Mouse (Mus musculus): Measurements from ENCODE around the gene Slc26a8. TPM values are rescaled to one million over a fixed set of nuclear protein-coding genes. Genes with fewer than 3 reads are reported as not detected.

The Slc26a8 gene
- polyA plus RNA-seq (2014; fragmentation: Illumina TruSeq; extraction: RNeasy Lipid Tissue Mini Kit (QIAGEN cat#74804); ENCODE audit: low replicate concordance): not detected

GRCm38 (mm10) chr17:28689586-28690283 lies at the start of gene Slc26a8:
TSS of gene Slc26a8 (minus strand) at chr17:28690233.

GRCm38 (mm10) chr17:28725783-28726182 lies 35.8 kb upstream of the Slc26a8 start, which contains the start of gene AC170998.1:
TSS of gene AC170998.1 (plus strand) at chr17:28726083.

GRCm38 (mm10) chr17:28690776-28691686 lies 998 bp upstream of the Slc26a8 start, which contains the start of gene Mapk14:
TSS of gene Mapk14 (plus strand) at chr17:28691329.

GRCm38 (mm10) chr17:28622300-28622759 lies 67.7 kb downstream of the Slc26a8 start, which contains the start of gene Srpk1:
TSS of gene Srpk1 (minus strand) at chr17:28622709.

Other genes starting within 250 kb of the Slc26a8 start
- gene Fkbp5, start 172.7 kb downstream of the Slc26a8 start, polyA plus RNA-seq (2014; fragmentation: Illumina TruSeq; extraction: RNeasy Lipid Tissue Mini Kit (QIAGEN cat#74804); ENCODE audit: low replicate concordance): 9.9 TPM
- not detected for gene Armc12, start 159.4 kb downstream of the Slc26a8 start, polyA plus RNA-seq (2014; fragmentation: Illumina TruSeq; extraction: RNeasy Lipid Tissue Mini Kit (QIAGEN cat#74804); ENCODE audit: low replicate concordance)
- gene Clpsl2, start 140.8 kb downstream of the Slc26a8 start, polyA plus RNA-seq (2014; fragmentation: Illumina TruSeq; extraction: RNeasy Lipid Tissue Mini Kit (QIAGEN cat#74804); ENCODE audit: low replicate concordance): not detected
- 18.5 TPM for gene Clps, start 129.5 kb downstream of the Slc26a8 start, polyA plus RNA-seq (2014; fragmentation: Illumina TruSeq; extraction: RNeasy Lipid Tissue Mini Kit (QIAGEN cat#74804); ENCODE audit: low replicate concordance)
- not detected for gene Lhfpl5, start 114.6 kb downstream of the Slc26a8 start, polyA plus RNA-seq (2014; fragmentation: Illumina TruSeq; extraction: RNeasy Lipid Tissue Mini Kit (QIAGEN cat#74804); ENCODE audit: low replicate concordance)
- 146 TPM for gene Srpk1, start 67.5 kb downstream of the Slc26a8 start, polyA plus RNA-seq (2014; fragmentation: Illumina TruSeq; extraction: RNeasy Lipid Tissue Mini Kit (QIAGEN cat#74804); ENCODE audit: low replicate concordance)
- gene Mapk14, start 1.1 kb upstream of the Slc26a8 start, polyA plus RNA-seq (2014; fragmentation: Illumina TruSeq; extraction: RNeasy Lipid Tissue Mini Kit (QIAGEN cat#74804); ENCODE audit: low replicate concordance): 42.8 TPM
- 1.7 TPM for gene AC170998.1, start 35.9 kb upstream of the Slc26a8 start, polyA plus RNA-seq (2014; fragmentation: Illumina TruSeq; extraction: RNeasy Lipid Tissue Mini Kit (QIAGEN cat#74804); ENCODE audit: low replicate concordance)
- gene Mapk13, start 79.1 kb upstream of the Slc26a8 start, polyA plus RNA-seq (2014; fragmentation: Illumina TruSeq; extraction: RNeasy Lipid Tissue Mini Kit (QIAGEN cat#74804); ENCODE audit: low replicate concordance): 3.9 TPM
- 34.0 TPM for gene Brpf3, start 110.9 kb upstream of the Slc26a8 start, polyA plus RNA-seq (2014; fragmentation: Illumina TruSeq; extraction: RNeasy Lipid Tissue Mini Kit (QIAGEN cat#74804); ENCODE audit: low replicate concordance)
- 0.33 TPM for gene Pnpla1, start 168.2 kb upstream of the Slc26a8 start, polyA plus RNA-seq (2014; fragmentation: Illumina TruSeq; extraction: RNeasy Lipid Tissue Mini Kit (QIAGEN cat#74804); ENCODE audit: low replicate concordance)
- gene 4930539E08Rik, start 225.1 kb upstream of the Slc26a8 start, polyA plus RNA-seq (2014; fragmentation: Illumina TruSeq; extraction: RNeasy Lipid Tissue Mini Kit (QIAGEN cat#74804); ENCODE audit: low replicate concordance): 19.5 TPM

Measured in small intestine, adult 10 weeks (tissue).